Mouse (Mus musculus) olfactory bulb, adult 2 months (tissue): ENCODE results near the gene Magix.

Experiments used
- CTCF ChIP-seq: fragments of 200-500 bp; IDR thresholded peaks from 2 replicates; pipeline ENCODE4 v1.5.1; 2012; ENCODE audit warnings: low read depth, mild to moderate bottlenecking, low read length, moderate library complexity; ENCODE audit not compliant: insufficient read depth
- POLR2A ChIP-seq: fragments of 200-500 bp; IDR thresholded peaks from 2 replicates; pipeline ENCODE4 v1.6.1; 2012; ENCODE audit warnings: mild to moderate bottlenecking, low read depth, low read length, moderate library complexity; ENCODE audit not compliant: insufficient read depth

DNA sequence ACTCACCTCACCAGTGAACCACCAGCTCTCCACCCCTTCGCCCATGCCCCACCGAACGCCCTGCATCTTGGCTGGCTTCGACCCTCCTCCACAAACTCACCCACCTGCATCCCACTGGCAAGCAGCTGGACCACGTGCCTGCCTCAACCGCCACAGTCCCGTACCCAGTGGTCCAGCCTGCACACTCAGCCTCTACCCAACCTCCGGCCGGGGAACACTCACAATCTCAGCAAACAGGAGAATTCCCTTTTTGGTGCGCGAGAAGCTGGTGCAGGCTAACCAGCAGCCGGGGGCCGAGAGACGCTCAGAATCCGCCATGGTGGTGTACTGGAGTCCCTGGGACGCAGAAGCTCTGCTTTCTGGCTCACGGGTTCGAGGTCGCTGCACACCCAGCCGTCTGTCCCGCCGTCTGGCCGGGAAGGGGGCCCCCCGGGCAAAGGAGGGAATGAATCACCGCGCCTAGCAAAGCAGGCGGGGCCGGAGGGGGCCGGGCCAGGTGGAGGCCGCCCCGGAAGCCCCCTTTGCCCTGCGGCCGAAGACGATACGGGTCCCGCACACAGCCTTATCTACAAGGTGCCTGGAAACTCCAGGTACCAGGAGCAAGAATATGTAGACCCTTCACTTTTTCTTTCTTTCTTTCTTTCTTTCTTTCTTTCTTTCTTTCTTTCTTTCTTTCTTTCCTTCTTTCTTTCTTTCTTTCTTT is 10.0 kb downstream of the Magix start, which contains the start of gene Plp2:
- TF ChIP-seq CTCF = no peak
- no peak for TF ChIP-seq POLR2A
